Mouse (Mus musculus) thymus, postnatal 14 days (tissue): ENCODE data around the gene Dio3.

Experiments
- DNase-seq: peaks from one replicate; pipeline ENCODE4 v3.0.0; 2021

Dio3 gene

GRCm38 (mm10) chr12:110278853-110279252, at the start of gene Dio3:
TSS of gene Dio3 (plus strand) at chr12:110279068.
- DNase-seq, result no peak

- DNase-seq, result no peak
Measured at GRCm38 (mm10) chr12:110230296-110230695, 48.6 kb upstream of the Dio3 start.

GRCm38 (mm10) chr12:110230767-110231166, 48.1 kb upstream of the Dio3 start:
- DNase-seq, result no peak

GRCm38 (mm10) chr12:110231709-110232600, 46.9 kb upstream of the Dio3 start:
- DNase-seq, result no peak

- DNase-seq, result no peak
Measured at GRCm38 (mm10) chr12:110235908-110236307, 43.0 kb upstream of the Dio3 start.

- DNase-seq, result no peak
Measured at GRCm38 (mm10) chr12:110237046-110237445, 41.8 kb upstream of the Dio3 start.

- no peak for DNase-seq
Measured at GRCm38 (mm10) chr12:110239358-110239757, 39.5 kb upstream of the Dio3 start.

GRCm38 (mm10) chr12:110244581-110244980, 34.3 kb upstream of the Dio3 start:
- DNase-seq, result no peak

GRCm38 (mm10) chr12:110245461-110245860, 33.4 kb upstream of the Dio3 start:
- no peak for DNase-seq

- DNase-seq, result no peak
Measured at GRCm38 (mm10) chr12:110252163-110252575, 26.7 kb upstream of the Dio3 start.

GRCm38 (mm10) chr12:110255731-110256130, 23.1 kb upstream of the Dio3 start:
- DNase-seq, result no peak

- no peak for DNase-seq
Measured at GRCm38 (mm10) chr12:110256478-110257220, 22.2 kb upstream of the Dio3 start.

- DNase-seq, result no peak
Measured at GRCm38 (mm10) chr12:110268226-110268625, 10.6 kb upstream of the Dio3 start.

- DNase-seq, result no peak
Measured at GRCm38 (mm10) chr12:110269686-110270085, 9.2 kb upstream of the Dio3 start.

- DNase-seq, result no peak
Measured at GRCm38 (mm10) chr12:110276034-110276433, 2.8 kb upstream of the Dio3 start.

- no peak for DNase-seq
Measured at GRCm38 (mm10) chr12:110277259-110277964, 1.5 kb upstream of the Dio3 start.

- no peak for DNase-seq
Measured at GRCm38 (mm10) chr12:110277965-110278307, 932 bp upstream of the Dio3 start.

GRCm38 (mm10) chr12:110280373-110280772, 1.5 kb downstream of the Dio3 start:
- DNase-seq, result no peak

GRCm38 (mm10) chr12:110283792-110284191, 4.9 kb downstream of the Dio3 start:
- DNase-seq, result no peak

GRCm38 (mm10) chr12:110292816-110293215, 13.9 kb downstream of the Dio3 start:
- no peak for DNase-seq

- no peak for DNase-seq
Measured at GRCm38 (mm10) chr12:110294891-110295290, 16.0 kb downstream of the Dio3 start.

- no peak for DNase-seq
Measured at GRCm38 (mm10) chr12:110298653-110299052, 19.8 kb downstream of the Dio3 start.

GRCm38 (mm10) chr12:110319696-110320095, 40.8 kb downstream of the Dio3 start:
- no peak for DNase-seq
